Mouse (Mus musculus) hindbrain, postnatal 0 days (tissue): ENCODE data around the gene Fam13a. TPM values are rescaled to one million over a fixed set of nuclear protein-coding genes. Genes with fewer than 3 reads are reported as not detected.

Experiments
- ATAC-seq: fragments of 200-750 bp; cut with Nextera tagmentation; 2 replicates; pipeline ENCODE4 v1.8.0; 2017; ENCODE audit warnings: mild to moderate bottlenecking, moderate TSS enrichment, moderate library complexity
- DNase-seq: peaks from one replicate; pipeline ENCODE4 v3.0.0-alpha.2; 2015; ENCODE audit warnings: low spot score
- H3K27ac ChIP-seq: fragments of 300-500 bp; sonication (generic); 2 replicates; pipeline ENCODE4 v1.5.1; 2014; ENCODE audit warnings: mild to moderate bottlenecking
- H3K27me3 ChIP-seq: fragments of 300-500 bp; sonication (generic); 2 replicates; pipeline ENCODE4 v1.6.1; 2014; ENCODE audit warnings: low read length, mixed read lengths; ENCODE audit not compliant: insufficient read depth
- H3K36me3 ChIP-seq: fragments of 300-500 bp; sonication (generic); 2 replicates; pipeline ENCODE4 v1.6.1; 2014; ENCODE audit warnings: low read length, mixed read lengths; ENCODE audit not compliant: insufficient read depth
- H3K4me1 ChIP-seq: fragments of 300-500 bp; sonication (generic); 2 replicates; pipeline ENCODE4 v1.6.1; 2014; ENCODE audit warnings: antibody characterized with exemption, low read length, mixed read lengths; ENCODE audit not compliant: insufficient read depth
- H3K4me2 ChIP-seq: fragments of 300-500 bp; sonication (generic); 2 replicates; pipeline ENCODE4 v1.6.1; 2014; ENCODE audit warnings: low read depth, mild to moderate bottlenecking, low read length, moderate library complexity, mixed read lengths
- H3K4me3 ChIP-seq: fragments of 300-500 bp; sonication (generic); 2 replicates; pipeline ENCODE4 v1.5.1; 2014; ENCODE audit warnings: low read length
- H3K9ac ChIP-seq: fragments of 300-500 bp; sonication (generic); replicated peaks from 2 replicates; pipeline ENCODE4 v1.6.1; 2014; ENCODE audit warnings: mild to moderate bottlenecking, low read length, moderate library complexity, mixed read lengths
- H3K9me3 ChIP-seq: fragments of 300-500 bp; sonication (generic); 2 replicates; pipeline ENCODE4 v1.6.1; 2016; ENCODE audit warnings: low read length, mixed read lengths
- CTCF ChIP-seq: IDR thresholded peaks from 2 replicates; pipeline ENCODE4 v1.5.1; 2016; ENCODE audit warnings: antibody characterized with exemption, control low read depth, low read depth
- WGBS: fragments of 180-500 bp; shearing (Covaris S2); extraction: QIAGEN DNeasy Blood & Tissue Kit; methylation state at CpG from one replicate; pipeline ENCODE4 v1.1.7; 2014; 5-methylcytosine and 5-hydroxymethylcytosine counted together
- polyA plus RNA-seq: library from polyadenylated mRNA; unstranded; fragments of >200 nt; fragmentation: Nextera tagmentation; extraction: Ambion mirVana; gene quantifications from 2 replicates; pipeline ENCODE4 v1.2.1, GENCODE M21; 2015
- total RNA-seq: library from RNA; depleted of rRNA; stranded (reverse); fragments of >200 nt; gene quantifications from 2 replicates; pipeline ENCODE4 v1.2.3, GENCODE M21; 2014

Fam13a gene
- total and polyA plus RNA-seq, 2 experiments from 2014 or later: 5.1 to 14.3 TPM

DNA sequence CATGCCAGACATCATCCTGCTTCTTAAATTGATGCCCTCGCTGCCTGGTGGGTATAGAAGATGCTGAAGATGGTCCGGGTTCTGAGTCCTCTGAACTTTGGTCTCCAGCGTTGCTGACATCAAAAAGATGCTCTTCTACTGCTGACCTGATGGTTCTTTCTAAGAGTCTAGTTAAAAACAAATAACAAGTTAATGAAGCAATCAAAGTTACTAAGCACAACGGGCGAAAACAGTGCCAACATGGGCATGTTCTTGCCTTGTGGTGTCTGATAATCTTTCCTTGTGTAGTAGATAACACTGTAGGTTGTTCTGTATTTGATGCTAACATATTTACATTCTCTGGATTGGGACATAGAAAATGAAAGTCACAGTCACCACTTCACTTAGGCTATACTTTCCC lies 37.2 kb downstream of the Fam13a start:
- Histone ChIP-seq H3K4me1 (no peaks in the 10 kb centered on the region), H3K9me3 (no peaks in the 10 kb centered on the region), H3K9ac (no peak overlapping the region), H3K4me2 (no peak overlapping the region), H3K4me3 (no peak overlapping the region), H3K27ac (no peak overlapping the region), H3K27me3 (no peaks in the 10 kb centered on the region), H3K36me3 (no peaks in the 10 kb centered on the region)
- no peak for ATAC-seq
- no peak for TF ChIP-seq CTCF
- 90% methylated on average over 5 of the region's 5 CpGs for WGBS
- no peak for DNase-seq

- Histone ChIP-seq H3K9ac (no peak overlapping the region), H3K36me3 (no peaks in the 10 kb centered on the region), H3K27me3 (no peaks in the 10 kb centered on the region), H3K4me3 (no peak overlapping the region), H3K9me3 (no peaks in the 10 kb centered on the region), H3K4me2 (no peak overlapping the region), H3K27ac (no peak overlapping the region), H3K4me1 (no peaks in the 10 kb centered on the region)
- WGBS: 72% methylated on average over 8 of the region's 8 CpGs
- DNase-seq (peak; percentile 17), ATAC-seq (no peak)
- TF ChIP-seq CTCF: peak; percentile 42
These were observed 39.2 kb downstream of the Fam13a start for GRCm38 (mm10) chr6:58985186-58985585.

DNA sequence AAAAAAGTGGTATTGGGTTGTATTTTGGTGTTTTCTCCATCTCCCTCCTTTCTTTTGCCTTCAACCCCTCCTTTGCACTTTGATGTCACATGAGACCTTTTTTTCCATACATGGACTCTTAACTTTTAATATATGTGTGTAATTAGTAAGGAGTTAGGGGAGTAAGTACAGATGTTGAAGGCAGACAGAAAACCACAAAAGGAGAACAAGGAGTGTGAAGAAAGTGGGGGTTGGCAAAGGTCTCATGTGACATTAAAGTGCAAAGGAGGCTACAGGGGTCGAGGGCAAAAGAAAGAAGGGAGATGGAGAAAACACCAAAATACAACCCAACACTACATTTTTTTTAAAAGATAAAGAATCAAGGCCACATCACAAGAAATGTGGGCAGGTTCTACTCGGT lies 49.1 kb downstream of the Fam13a start:
- WGBS: 66% methylated on average over 2 of the region's 2 CpGs
- no peak overlapping the region for H3K4me3 ChIP-seq

DNA sequence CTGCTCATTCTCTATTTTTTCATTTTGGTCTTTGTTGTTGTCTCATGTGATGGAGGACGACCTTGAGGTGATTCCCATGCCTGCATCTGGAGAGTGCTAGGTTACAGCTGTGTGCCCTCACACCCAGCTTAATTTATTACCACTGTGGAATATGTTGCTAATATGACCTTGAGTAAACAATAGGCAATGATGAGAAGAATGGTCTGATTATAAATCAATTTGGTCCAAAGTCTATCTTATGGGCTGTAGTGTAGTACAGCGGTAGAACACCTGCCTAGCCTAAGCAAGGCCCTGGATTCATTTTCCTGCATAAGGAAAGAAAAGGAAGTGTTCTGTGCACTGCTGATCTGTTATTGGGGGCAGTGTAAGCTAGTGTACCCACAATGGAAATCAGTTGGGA lies 49.9 kb downstream of the Fam13a start:
- Histone ChIP-seq H3K4me3 (no peak overlapping the region), H3K9me3 (no peaks in the 10 kb centered on the region), H3K27ac (no peak overlapping the region), H3K4me1 (no peaks in the 10 kb centered on the region), H3K27me3 (no peaks in the 10 kb centered on the region), H3K4me2 (no peak overlapping the region), H3K9ac (no peak overlapping the region), H3K36me3 (0 out of 2 replicates have a peak, but pooled peaks cover 6% of the 10 kb centered on the region)
- no peak for TF ChIP-seq CTCF
- DNase-seq: no peak
- ATAC-seq: no peak
- 95% methylated on average over 2 of the region's 2 CpGs for WGBS

More for the DNA sequence above, 49.1 kb downstream of the Fam13a start:
- DNase-seq: no peak
- H3K9ac ChIP-seq: no peak overlapping the region
- no peaks in the 10 kb centered on the region for H3K4me1 ChIP-seq
- H3K27ac ChIP-seq: no peak overlapping the region
- no peaks in the 10 kb centered on the region for H3K9me3 ChIP-seq
- no peak for TF ChIP-seq CTCF
- no peaks in the 10 kb centered on the region for H3K27me3 ChIP-seq
- H3K36me3 ChIP-seq: 0 out of 2 replicates have a peak, but pooled peaks cover 6% of the 10 kb centered on the region
- no peak overlapping the region for H3K4me2 ChIP-seq
- ATAC-seq: no peak

- H3K27ac ChIP-seq: no peak overlapping the region
- H3K4me1 ChIP-seq: no peaks in the 10 kb centered on the region
- no peaks in the 10 kb centered on the region for H3K9me3 ChIP-seq
- DNase-seq: no peak
- 94% methylated on average over 1 of the region's 1 CpGs for WGBS
- H3K4me2 ChIP-seq: no peak overlapping the region
- no peak overlapping the region for H3K9ac ChIP-seq
- no peak for TF ChIP-seq CTCF
- ATAC-seq: no peak
- H3K36me3 ChIP-seq: no peaks in the 10 kb centered on the region
- no peak overlapping the region for H3K4me3 ChIP-seq
- no peaks in the 10 kb centered on the region for H3K27me3 ChIP-seq
These were observed 51.5 kb downstream of the Fam13a start for GRCm38 (mm10) chr6:58972873-58973272.

- WGBS: 81% methylated on average over 3 of the region's 3 CpGs
- H3K36me3 ChIP-seq: no peaks in the 10 kb centered on the region
These were observed 56.1 kb downstream of the Fam13a start for GRCm38 (mm10) chr6:58968272-58968671.

GRCm38 (mm10) chr6:58965071-58965831 lies 59.1 kb downstream of the Fam13a start:
- Histone ChIP-seq H3K9me3 (no peaks in the 10 kb centered on the region), H3K9ac (peak overlapping the region; percentile 28), H3K4me2 (peak overlapping the region; percentile 33), H3K36me3 (no peaks in the 10 kb centered on the region), H3K27ac (peak overlapping the region; percentile 46; the same call in 1 of the 2 replicates), H3K4me3 (peak overlapping the region; percentile 8; the same call in 1 of the 2 replicates), H3K27me3 (no peaks in the 10 kb centered on the region), H3K4me1 (peaks cover 8% of the 10 kb centered on the region; the same call in 1 of the 2 replicates)
- ATAC-seq: peak; percentile 76
- WGBS: 25% methylated on average over 12 of the region's 12 CpGs
- TF ChIP-seq CTCF: no peak
- DNase-seq: peak; percentile 47

More at GRCm38 (mm10) chr6:58968272-58968671, 56.1 kb downstream of the Fam13a start:
- no peaks in the 10 kb centered on the region for H3K9me3 ChIP-seq
- peaks cover 8% of the 10 kb centered on the region; the same call in 1 of the 2 replicates for H3K4me1 ChIP-seq
- no peak overlapping the region for H3K9ac ChIP-seq
- DNase-seq (no peak), ATAC-seq (no peak)
- no peak for TF ChIP-seq CTCF
- no peak overlapping the region for H3K4me2 ChIP-seq
- no peaks in the 10 kb centered on the region for H3K27me3 ChIP-seq
- H3K4me3 ChIP-seq: no peak overlapping the region
- no peak overlapping the region for H3K27ac ChIP-seq
